Mouse (Mus musculus) hindbrain, embryonic 10.5 days (tissue): ENCODE data around the gene Med21. TPM values are rescaled to one million over a fixed set of nuclear protein-coding genes. Genes with fewer than 3 reads are reported as not detected.

Source experiments
- DNase-seq: peaks from one replicate; pipeline ENCODE4 v3.0.0-alpha.2; 2017; ENCODE audit warnings: low spot score
- H3K27ac ChIP-seq: fragments of 300-500 bp; sonication (generic); 2 replicates; pipeline ENCODE4 v1.5.1; 2016; ENCODE audit warnings: mild to moderate bottlenecking, moderate library complexity
- H3K27me3 ChIP-seq: fragments of 300-500 bp; sonication (generic); 2 replicates; pipeline ENCODE4 v1.6.1; 2016; ENCODE audit warnings: mild to moderate bottlenecking; ENCODE audit not compliant: poor library complexity, insufficient read depth, severe bottlenecking
- H3K36me3 ChIP-seq: fragments of 300-500 bp; sonication (generic); 2 replicates; pipeline ENCODE4 v1.6.1; 2016; ENCODE audit warnings: mild to moderate bottlenecking, moderate library complexity
- H3K4me1 ChIP-seq: fragments of 300-500 bp; sonication (generic); replicated peaks from 2 replicates; pipeline ENCODE4 v1.6.1; 2016; ENCODE audit warnings: mild to moderate bottlenecking
- H3K4me3 ChIP-seq: fragments of 300-500 bp; sonication (generic); 2 replicates; pipeline ENCODE4 v1.5.1; 2016; ENCODE audit warnings: mild to moderate bottlenecking, moderate library complexity
- H3K9me3 ChIP-seq: fragments of 300-500 bp; sonication (generic); 2 replicates; pipeline ENCODE4 v1.6.1; 2016; ENCODE audit warnings: mild to moderate bottlenecking, moderate library complexity
- WGBS: fragments of 180-500 bp; shearing (Covaris S2); methylation state at CpG from one replicate; pipeline ENCODE4 v1.1.7; 2016; 5-methylcytosine and 5-hydroxymethylcytosine counted together
- polyA plus RNA-seq: library from polyadenylated mRNA; unstranded; fragments of >200 nt; fragmentation: Nextera tagmentation; extraction: Ambion mirVana; gene quantifications from 2 replicates; pipeline ENCODE4 v1.2.1, GENCODE M21; 2016

The Med21 gene
- polyA plus RNA-seq, 1 experiment from 2014 or later, result 132 TPM

- no peak for DNase-seq
- H3K4me3 ChIP-seq, result no peak overlapping the region
These were observed 7.7 kb downstream of the Med21 start for GRCm38 (mm10) chr6:146650013-146650412.

DNA sequence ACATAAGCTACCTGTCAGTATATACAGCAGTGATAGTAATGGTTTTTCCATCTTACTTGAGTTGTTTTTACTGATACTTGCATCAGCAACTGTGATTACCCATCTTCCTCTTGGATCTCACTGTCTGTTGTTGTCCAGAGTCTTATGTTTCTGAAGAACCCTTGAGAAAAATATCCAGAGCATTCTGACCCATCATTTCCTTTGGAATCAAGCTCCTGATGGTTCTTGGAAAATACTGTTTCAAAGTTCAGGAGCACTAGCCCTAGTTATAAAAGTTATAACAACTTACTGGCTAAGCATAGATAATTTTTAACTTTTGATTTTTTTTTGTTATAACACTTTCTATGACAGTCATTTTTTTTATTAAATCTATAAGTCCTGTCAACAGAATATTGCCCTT is 9.1 kb downstream of the Med21 start:
- no peaks in the 10 kb centered on the region for H3K9me3 ChIP-seq
- H3K27ac ChIP-seq, result no peak overlapping the region
- no peaks in the 10 kb centered on the region for H3K27me3 ChIP-seq
- H3K4me1 ChIP-seq, result no peaks in the 10 kb centered on the region
- H3K36me3 ChIP-seq, result peaks cover 33% of the 10 kb centered on the region
- H3K4me3 ChIP-seq, result no peak overlapping the region
- no peak for DNase-seq

More at GRCm38 (mm10) chr6:146650013-146650412, 7.7 kb downstream of the Med21 start:
- no peaks in the 10 kb centered on the region for H3K27me3 ChIP-seq
- no peak overlapping the region for H3K27ac ChIP-seq
- WGBS, result 94% methylated on average over 2 of the region's 2 CpGs
- no peaks in the 10 kb centered on the region for H3K9me3 ChIP-seq
- no peaks in the 10 kb centered on the region for H3K4me1 ChIP-seq
- peaks cover 33% of the 10 kb centered on the region for H3K36me3 ChIP-seq

DNA sequence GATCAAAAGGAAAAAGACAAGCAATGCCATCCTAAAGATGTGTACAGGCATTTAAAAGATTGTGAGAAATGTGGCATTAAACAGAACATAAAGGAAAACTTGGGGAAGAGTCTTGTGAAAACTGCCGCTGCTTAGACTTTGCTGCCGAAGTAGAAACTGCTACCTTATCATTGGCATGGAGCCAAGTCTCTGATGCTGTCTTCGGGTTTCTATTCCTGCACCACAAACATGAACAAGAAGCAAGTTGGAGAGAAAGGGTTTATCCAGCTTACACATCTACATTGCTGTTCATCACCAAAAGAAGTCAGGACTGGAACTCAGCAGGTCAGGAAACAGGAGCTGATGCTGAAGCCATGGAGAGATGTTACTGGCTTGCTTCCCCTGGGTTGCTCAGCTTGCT is 10.8 kb downstream of the Med21 start:
- no peak overlapping the region for H3K4me3 ChIP-seq
- 97% methylated on average over 3 of the region's 3 CpGs for WGBS
- DNase-seq, result no peak
- no peaks in the 10 kb centered on the region for H3K9me3 ChIP-seq
- H3K4me1 ChIP-seq, result no peaks in the 10 kb centered on the region
- no peaks in the 10 kb centered on the region for H3K27me3 ChIP-seq
- peaks cover 33% of the 10 kb centered on the region for H3K36me3 ChIP-seq
- no peak overlapping the region for H3K27ac ChIP-seq

DNA sequence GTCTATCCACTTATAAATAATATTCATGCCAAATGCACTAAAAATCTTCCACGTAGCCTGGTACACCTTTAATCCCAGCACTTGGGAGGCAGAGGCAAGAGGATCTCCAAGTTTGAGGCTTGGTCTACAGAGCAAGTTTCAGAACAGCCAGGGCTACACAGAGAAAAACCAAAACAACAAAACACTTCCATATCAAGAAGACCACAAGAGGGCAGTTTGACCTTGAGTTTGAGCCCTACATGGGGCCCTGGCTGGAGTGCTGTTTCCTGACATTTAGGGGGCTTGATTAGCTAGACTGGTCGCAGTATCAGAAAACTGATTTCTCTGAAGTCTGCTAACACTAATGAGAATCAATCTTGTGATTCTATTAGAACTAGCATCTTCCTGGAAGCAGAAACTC is 18.2 kb downstream of the Med21 start:
- no peak overlapping the region for H3K4me3 ChIP-seq
- 74% methylated on average over 2 of the region's 2 CpGs for WGBS
- peak; percentile 9 for DNase-seq
- no peaks in the 10 kb centered on the region for H3K36me3 ChIP-seq
- H3K4me1 ChIP-seq, result no peaks in the 10 kb centered on the region
- no peak overlapping the region for H3K27ac ChIP-seq
- no peaks in the 10 kb centered on the region for H3K9me3 ChIP-seq
- H3K27me3 ChIP-seq, result no peaks in the 10 kb centered on the region

DNA sequence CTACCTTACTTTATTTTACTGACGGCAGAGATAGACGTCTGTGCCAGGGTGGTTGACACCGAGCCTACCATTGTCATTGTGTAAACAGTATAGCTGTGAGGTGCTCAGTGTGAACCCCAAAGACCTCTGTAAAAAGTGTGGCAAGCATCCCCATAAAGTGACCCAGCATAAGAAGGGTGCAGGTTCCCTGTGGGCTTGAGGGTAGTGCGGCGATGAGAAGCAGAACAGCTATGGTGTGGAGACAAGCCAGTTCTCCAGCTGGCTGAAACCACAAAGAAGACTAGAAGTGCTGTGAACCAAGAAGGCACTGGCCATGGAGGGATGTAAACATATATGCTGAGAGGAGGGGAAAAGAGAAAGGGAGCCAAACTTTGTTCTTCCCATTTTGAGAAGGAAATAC is 19.3 kb downstream of the Med21 start:
- no peak for DNase-seq
- 87% methylated on average over 5 of the region's 5 CpGs for WGBS
- no peaks in the 10 kb centered on the region for H3K9me3 ChIP-seq
- H3K4me3 ChIP-seq, result no peak overlapping the region
- no peaks in the 10 kb centered on the region for H3K4me1 ChIP-seq
- no peaks in the 10 kb centered on the region for H3K36me3 ChIP-seq
- H3K27ac ChIP-seq, result no peak overlapping the region
- no peaks in the 10 kb centered on the region for H3K27me3 ChIP-seq

- H3K4me3 ChIP-seq, result no peak overlapping the region
- H3K27ac ChIP-seq, result no peak overlapping the region
- no peaks in the 10 kb centered on the region for H3K36me3 ChIP-seq
- WGBS, result 31% methylated on average over 5 of the region's 5 CpGs
- no peaks in the 10 kb centered on the region for H3K27me3 ChIP-seq
- DNase-seq, result peak; percentile 28
- H3K9me3 ChIP-seq, result no peaks in the 10 kb centered on the region
- no peaks in the 10 kb centered on the region for H3K4me1 ChIP-seq
These were observed 20.3 kb downstream of the Med21 start for GRCm38 (mm10) chr6:146662679-146663078.

DNA sequence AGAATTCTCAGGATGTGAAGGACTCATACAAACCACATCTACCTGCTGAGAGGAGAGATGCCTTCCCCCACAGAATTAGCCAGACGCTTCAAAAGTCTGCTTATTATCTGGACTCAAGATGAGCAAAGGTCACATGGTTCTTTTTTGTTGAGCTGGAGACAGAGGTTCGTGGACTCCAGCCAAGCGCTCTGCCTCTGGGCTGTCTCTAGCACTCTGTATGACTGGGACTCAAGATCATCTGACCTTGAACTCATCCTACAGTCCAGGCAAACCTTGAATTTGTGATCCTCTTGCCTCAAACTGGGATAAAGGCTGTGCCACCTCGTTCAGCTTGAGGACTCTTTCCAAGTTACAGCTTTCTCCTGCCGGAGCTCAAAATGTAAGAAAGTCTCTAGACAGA is 21.8 kb downstream of the Med21 start:
- no peaks in the 10 kb centered on the region for H3K9me3 ChIP-seq
- no peaks in the 10 kb centered on the region for H3K27me3 ChIP-seq
- H3K4me1 ChIP-seq, result no peaks in the 10 kb centered on the region
- H3K4me3 ChIP-seq, result no peak overlapping the region
- H3K36me3 ChIP-seq, result no peaks in the 10 kb centered on the region
- no peak overlapping the region for H3K27ac ChIP-seq
- 66% methylated on average over 5 of the region's 5 CpGs for WGBS
- DNase-seq, result no peak

- H3K36me3 ChIP-seq, result no peaks in the 10 kb centered on the region
- no peak overlapping the region for H3K27ac ChIP-seq
- H3K27me3 ChIP-seq, result no peaks in the 10 kb centered on the region
- DNase-seq, result no peak
- H3K4me3 ChIP-seq, result no peak overlapping the region
- no peaks in the 10 kb centered on the region for H3K4me1 ChIP-seq
- WGBS, result 94% methylated on average over 5 of the region's 5 CpGs
- peaks cover under 1% of the 10 kb centered on the region; the same call in 1 of the 2 replicates for H3K9me3 ChIP-seq
These were observed 22.6 kb downstream of the Med21 start for GRCm38 (mm10) chr6:146664917-146665316.

DNA sequence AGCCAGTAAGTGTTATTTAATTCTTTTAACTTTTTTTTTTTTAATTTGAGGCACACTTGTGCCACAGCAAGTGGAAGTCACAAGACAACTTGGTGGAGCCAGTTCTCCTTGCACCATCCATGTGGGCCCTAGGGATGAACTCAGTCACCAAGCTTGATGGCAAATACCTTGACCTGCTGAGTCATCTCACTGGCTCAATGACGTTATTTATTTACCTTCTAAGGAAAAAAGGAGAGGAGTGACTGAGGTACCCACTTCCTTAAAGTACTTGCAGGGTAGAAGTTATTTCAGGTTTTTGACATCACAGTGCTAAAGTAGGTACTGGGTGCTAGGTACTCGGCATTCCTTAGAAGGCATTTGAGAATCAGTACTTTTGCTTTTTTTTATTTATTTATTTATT is 23.1 kb downstream of the Med21 start:
- H3K27me3 ChIP-seq, result no peaks in the 10 kb centered on the region
- H3K4me3 ChIP-seq, result no peak overlapping the region
- H3K27ac ChIP-seq, result no peak overlapping the region
- no peaks in the 10 kb centered on the region for H3K4me1 ChIP-seq
- H3K9me3 ChIP-seq, result peaks cover 6% of the 10 kb centered on the region
- 86% methylated on average over 2 of the region's 2 CpGs for WGBS
- no peaks in the 10 kb centered on the region for H3K36me3 ChIP-seq
- no peak for DNase-seq

DNA sequence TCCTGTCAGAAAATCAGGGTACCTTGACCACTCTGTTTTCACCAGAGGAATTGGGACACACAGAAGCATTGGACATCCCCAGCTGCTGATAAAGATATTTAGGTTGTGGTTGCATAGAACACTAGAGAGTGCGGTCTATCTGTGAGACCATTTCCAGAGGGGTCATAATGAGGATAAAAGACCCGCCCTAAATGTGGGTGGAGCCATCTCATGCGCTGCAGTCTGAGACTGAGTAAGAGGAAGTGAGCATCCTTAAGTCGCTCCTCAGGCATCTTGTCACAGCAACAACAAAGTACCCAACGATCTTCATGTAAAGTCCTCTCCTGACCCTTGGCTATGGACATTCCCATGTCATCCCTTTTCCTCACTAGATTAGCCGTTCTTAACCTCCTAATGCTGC is 24.5 kb downstream of the Med21 start:
- H3K27me3 ChIP-seq, result no peaks in the 10 kb centered on the region
- H3K27ac ChIP-seq, result no peak overlapping the region
- H3K4me1 ChIP-seq, result no peaks in the 10 kb centered on the region
- no peak for DNase-seq
- peaks cover 8% of the 10 kb centered on the region for H3K9me3 ChIP-seq
- no peaks in the 10 kb centered on the region for H3K36me3 ChIP-seq
- H3K4me3 ChIP-seq, result no peak overlapping the region
- WGBS, result 82% methylated on average over 6 of the region's 6 CpGs

- H3K9me3 ChIP-seq, result peaks cover 8% of the 10 kb centered on the region
- no peaks in the 10 kb centered on the region for H3K36me3 ChIP-seq
- H3K27me3 ChIP-seq, result no peaks in the 10 kb centered on the region
- no peak overlapping the region for H3K27ac ChIP-seq
- no peak for DNase-seq
- no peaks in the 10 kb centered on the region for H3K4me1 ChIP-seq
- H3K4me3 ChIP-seq, result no peak overlapping the region
These were observed 26.3 kb downstream of the Med21 start for GRCm38 (mm10) chr6:146668606-146669005.

DNA sequence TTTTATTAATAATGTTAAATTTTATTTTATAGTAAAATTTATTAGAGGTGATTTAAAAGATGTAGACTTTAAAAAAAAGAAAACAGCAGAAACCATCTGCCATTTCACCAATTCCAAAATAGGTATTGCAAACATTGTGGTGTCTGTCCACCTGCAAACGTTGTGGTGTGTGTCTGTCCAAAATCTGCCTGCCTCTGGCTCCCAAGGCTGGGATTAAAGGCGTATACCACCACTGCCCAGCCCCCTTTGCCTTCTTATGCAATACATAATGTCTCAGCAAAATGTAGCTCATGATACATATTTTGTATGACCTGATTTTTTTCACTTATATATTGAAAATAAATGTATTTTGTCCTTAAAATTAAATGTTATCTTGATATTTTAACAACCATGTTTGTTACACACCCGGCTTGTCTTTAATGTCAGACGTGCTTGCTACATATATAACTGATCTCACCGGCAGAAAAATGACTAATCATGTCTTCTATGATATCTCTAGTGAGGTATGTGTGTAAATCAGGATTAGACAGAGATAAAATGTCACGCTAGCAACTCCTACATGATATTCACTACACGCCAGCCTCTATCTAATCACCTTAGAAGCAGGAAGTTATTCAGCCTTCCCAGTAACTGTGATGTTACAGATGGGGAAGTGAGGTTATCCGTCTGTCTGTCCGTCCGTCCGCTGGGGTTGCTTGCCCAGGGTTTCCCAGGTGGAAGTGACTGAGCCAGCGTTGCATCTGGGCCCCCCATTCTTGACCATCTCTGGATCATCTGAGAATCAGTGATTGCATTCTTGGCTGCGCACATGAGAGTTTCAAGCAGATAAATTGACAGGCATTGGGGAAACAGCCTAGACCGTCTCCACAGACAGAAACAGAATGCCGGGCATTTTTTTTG is 28.9 kb downstream of the Med21 start:
- Histone ChIP-seq H3K9me3 (peaks cover 8% of the 10 kb centered on the region), H3K4me1 (no peaks in the 10 kb centered on the region), H3K27me3 (no peaks in the 10 kb centered on the region), H3K27ac (no peak overlapping the region), H3K4me3 (no peak overlapping the region), H3K36me3 (no peaks in the 10 kb centered on the region)
- WGBS, result 90% methylated on average over 15 of the region's 15 CpGs
- no peak for DNase-seq

DNA sequence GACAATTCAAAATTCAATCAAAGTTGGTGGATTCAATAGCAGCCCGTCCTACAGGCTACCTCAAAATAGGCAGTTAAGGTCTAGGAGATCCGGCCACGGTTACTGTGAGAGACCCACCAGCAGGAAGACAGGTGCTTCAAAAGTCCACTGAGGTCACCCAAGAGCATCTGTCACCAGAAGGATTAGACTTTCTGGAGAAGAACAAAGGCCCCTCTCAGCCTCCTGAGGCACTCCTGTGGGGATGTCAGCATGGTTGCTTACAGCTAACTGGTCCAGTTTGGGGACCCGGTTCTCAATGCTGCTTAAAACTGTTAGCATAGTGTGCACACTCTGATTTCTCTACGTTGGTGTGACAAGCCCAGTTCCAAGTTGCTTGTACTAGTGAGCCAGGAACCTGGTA is 29.8 kb downstream of the Med21 start:
- WGBS, result 67% methylated on average over 5 of the region's 5 CpGs
- H3K4me1 ChIP-seq, result no peaks in the 10 kb centered on the region

GRCm38 (mm10) chr6:146673696-146674095 is 31.3 kb downstream of the Med21 start:
- no peaks in the 10 kb centered on the region for H3K27me3 ChIP-seq
- H3K27ac ChIP-seq, result no peak overlapping the region
- H3K9me3 ChIP-seq, result peaks cover 8% of the 10 kb centered on the region
- no peaks in the 10 kb centered on the region for H3K36me3 ChIP-seq
- no peak for DNase-seq
- H3K4me3 ChIP-seq, result no peak overlapping the region
- 81% methylated on average over 4 of the region's 4 CpGs for WGBS
- H3K4me1 ChIP-seq, result no peaks in the 10 kb centered on the region

More for the DNA sequence above, 29.8 kb downstream of the Med21 start:
- no peak for DNase-seq
- Histone ChIP-seq H3K9me3 (peaks cover 8% of the 10 kb centered on the region), H3K4me3 (no peak overlapping the region), H3K27ac (no peak overlapping the region), H3K36me3 (no peaks in the 10 kb centered on the region), H3K27me3 (no peaks in the 10 kb centered on the region)
